Mouse (Mus musculus) liver, embryonic 16.5 days (tissue): ENCODE measurements around the gene Sez6. TPM values are rescaled to one million over a fixed set of nuclear protein-coding genes. Genes with fewer than 3 reads are reported as not detected.

Experiments used
- ATAC-seq: fragments of 200-750 bp; cut with Nextera tagmentation; 2 replicates; pipeline ENCODE4 v1.8.0; 2017; ENCODE audit warnings: low read depth, mild to moderate bottlenecking, moderate number of reproducible peaks, moderate library complexity
- H3K27ac ChIP-seq: fragments of 300-500 bp; sonication (generic); 2 replicates; pipeline ENCODE4 v1.5.1; 2014; ENCODE audit warnings: mild to moderate bottlenecking, low read length
- H3K27me3 ChIP-seq: fragments of 300-500 bp; sonication (generic); 2 replicates; pipeline ENCODE4 v1.6.1; 2014; ENCODE audit warnings: low read depth, low read length, mixed read lengths; ENCODE audit not compliant: control insufficient read depth, insufficient read depth
- H3K36me3 ChIP-seq: fragments of 300-500 bp; sonication (generic); 2 replicates; pipeline ENCODE4 v1.6.1; 2014; ENCODE audit warnings: mild to moderate bottlenecking; ENCODE audit not compliant: control insufficient read depth, insufficient read depth
- H3K4me1 ChIP-seq: fragments of 300-500 bp; sonication (generic); 2 replicates; pipeline ENCODE4 v1.6.1; 2014; ENCODE audit warnings: low read depth, low read length, mixed read lengths; ENCODE audit not compliant: control insufficient read depth
- H3K4me2 ChIP-seq: fragments of 300-500 bp; sonication (generic); 2 replicates; pipeline ENCODE4 v1.6.1; 2014; ENCODE audit warnings: low read depth, low read length, mixed read lengths
- H3K4me3 ChIP-seq: fragments of 300-500 bp; sonication (generic); 2 replicates; pipeline ENCODE4 v1.5.1; 2014; ENCODE audit warnings: low read depth, mild to moderate bottlenecking, low read length
- H3K9ac ChIP-seq: fragments of 300-500 bp; sonication (generic); 2 replicates; pipeline ENCODE4 v1.6.1; 2014; ENCODE audit warnings: low read depth, low read length
- H3K9me3 ChIP-seq: fragments of 300-500 bp; sonication (generic); replicated peaks from 2 replicates; pipeline ENCODE4 v1.6.1; 2016; ENCODE audit warnings: low read length; ENCODE audit not compliant: control insufficient read depth
- WGBS: fragments of 180-500 bp; shearing (Covaris S2); extraction: QIAGEN DNeasy Blood & Tissue Kit; methylation state at CpG from one replicate; pipeline ENCODE4 v1.1.7; 2014; ENCODE audit not compliant: insufficient replicate concordance; 5-methylcytosine and 5-hydroxymethylcytosine counted together
- polyA plus RNA-seq: library from polyadenylated mRNA; unstranded; fragments of >200 nt; fragmentation: Nextera tagmentation; extraction: Ambion mirVana; gene quantifications from 2 replicates; pipeline ENCODE4 v1.2.1, GENCODE M21; 2015

The Sez6 gene
- polyA plus RNA-seq, 1 experiment from 2014 or later = 0.17 TPM

DNA sequence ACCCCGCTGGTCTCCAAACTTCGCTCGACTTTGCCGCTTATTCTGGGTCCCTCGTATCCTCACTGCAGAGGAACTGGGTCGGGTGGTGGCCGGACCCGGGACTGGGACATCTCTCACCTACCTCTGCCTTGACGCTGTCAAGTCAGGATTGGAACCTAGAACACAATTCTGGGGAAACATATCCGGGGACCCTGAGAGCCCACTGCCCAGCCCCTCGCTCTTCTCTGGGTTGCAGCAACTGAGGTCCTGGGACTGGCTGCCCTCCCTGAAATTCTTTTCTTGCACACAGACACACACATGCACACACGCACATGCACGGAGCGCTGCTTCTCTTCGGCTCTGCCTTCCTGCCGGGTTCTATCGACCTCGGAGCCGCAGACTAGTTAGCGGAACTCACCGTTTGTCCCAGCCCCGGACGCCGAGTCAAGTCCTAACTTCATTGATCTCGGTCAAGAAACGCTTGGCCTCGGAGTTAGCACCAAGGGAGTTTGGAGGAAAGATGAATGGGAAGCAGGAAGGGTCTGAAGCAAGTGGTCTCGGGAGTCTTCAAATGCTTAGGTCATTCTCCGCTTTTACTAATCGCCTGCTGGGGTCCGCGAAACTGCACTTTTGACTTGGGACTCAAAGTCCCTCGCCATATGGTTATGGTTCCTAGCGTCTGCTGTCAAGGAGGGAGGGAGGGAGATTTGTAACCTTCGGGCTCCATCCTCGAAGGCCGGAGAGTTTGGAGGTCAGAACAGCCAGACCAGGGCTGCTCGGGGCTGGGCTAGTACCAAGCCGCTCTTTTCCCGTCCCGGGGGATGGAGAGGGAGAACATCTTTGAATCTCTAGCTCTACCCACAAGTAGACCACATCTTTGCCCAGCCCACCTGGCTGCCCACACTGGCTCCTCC, 1.2 kb downstream of the Sez6 start:
- ATAC-seq = no peak
- peak overlapping the region; percentile 45 for H3K4me3 ChIP-seq
- 3% methylated on average over 41 of the region's 41 CpGs for WGBS

GRCm38 (mm10) chr11:77932576-77932975, 2.0 kb downstream of the Sez6 start:
- WGBS = 21% methylated on average over 5 of the region's 5 CpGs
- no peaks in the 10 kb centered on the region for H3K36me3 ChIP-seq
- H3K4me2 ChIP-seq = no peak overlapping the region
- no peak overlapping the region for H3K4me3 ChIP-seq
- H3K4me1 ChIP-seq = no peaks in the 10 kb centered on the region; the same call in 1 of the 2 replicates
- H3K27ac ChIP-seq = no peak overlapping the region
- no peaks in the 10 kb centered on the region for H3K9me3 ChIP-seq
- H3K9ac ChIP-seq = no peak overlapping the region
- ATAC-seq = no peak
- peaks cover 76% of the 10 kb centered on the region for H3K27me3 ChIP-seq

More for the DNA sequence above, 1.2 kb downstream of the Sez6 start:
- no peaks in the 10 kb centered on the region; the same call in 1 of the 2 replicates for H3K4me1 ChIP-seq
- H3K36me3 ChIP-seq = no peaks in the 10 kb centered on the region
- H3K27ac ChIP-seq = no peak overlapping the region
- H3K9ac ChIP-seq = no peak overlapping the region
- no peaks in the 10 kb centered on the region for H3K9me3 ChIP-seq
- peak overlapping the region; percentile 71 for H3K4me2 ChIP-seq
- H3K27me3 ChIP-seq = peaks cover 74% of the 10 kb centered on the region

DNA sequence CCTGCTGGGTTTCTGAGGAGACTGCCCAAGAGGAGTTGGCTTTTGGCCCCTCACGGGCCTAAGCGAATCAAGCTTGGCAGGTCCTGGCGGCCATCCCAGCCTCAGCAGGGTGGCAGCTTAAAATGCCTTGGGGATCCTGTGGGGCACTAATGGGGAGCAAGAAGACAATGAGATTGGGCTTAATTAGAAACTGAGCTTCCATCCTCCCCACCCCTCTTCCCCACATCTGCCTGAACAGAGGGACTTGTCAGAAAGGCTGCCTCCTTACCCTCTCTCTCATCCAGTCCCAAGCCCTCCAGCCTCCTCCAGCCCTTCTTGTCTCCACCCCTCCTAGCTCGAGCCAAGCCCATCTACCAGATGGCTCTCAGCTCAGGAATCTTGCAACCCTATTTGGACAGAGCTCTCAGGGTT, 3.5 kb downstream of the Sez6 start:
- H3K27ac ChIP-seq = no peak overlapping the region
- H3K4me1 ChIP-seq = no peaks in the 10 kb centered on the region; the same call in 1 of the 2 replicates
- H3K4me3 ChIP-seq = no peak overlapping the region
- WGBS = 1% methylated on average over 4 of the region's 4 CpGs
- H3K36me3 ChIP-seq = no peaks in the 10 kb centered on the region
- H3K9ac ChIP-seq = no peak overlapping the region
- H3K27me3 ChIP-seq = peaks cover 77% of the 10 kb centered on the region
- H3K4me2 ChIP-seq = no peak overlapping the region
- no peaks in the 10 kb centered on the region for H3K9me3 ChIP-seq
- no peak for ATAC-seq

GRCm38 (mm10) chr11:77934568-77935311, 4.1 kb downstream of the Sez6 start:
- H3K27me3 ChIP-seq = peaks cover 71% of the 10 kb centered on the region
- H3K4me2 ChIP-seq = no peak overlapping the region
- ATAC-seq = no peak
- no peaks in the 10 kb centered on the region for H3K36me3 ChIP-seq
- no peaks in the 10 kb centered on the region; the same call in 1 of the 2 replicates for H3K4me1 ChIP-seq
- 42% methylated on average over 5 of the region's 5 CpGs for WGBS
- no peak overlapping the region for H3K4me3 ChIP-seq
- H3K9ac ChIP-seq = no peak overlapping the region
- no peaks in the 10 kb centered on the region for H3K9me3 ChIP-seq
- H3K27ac ChIP-seq = no peak overlapping the region

DNA sequence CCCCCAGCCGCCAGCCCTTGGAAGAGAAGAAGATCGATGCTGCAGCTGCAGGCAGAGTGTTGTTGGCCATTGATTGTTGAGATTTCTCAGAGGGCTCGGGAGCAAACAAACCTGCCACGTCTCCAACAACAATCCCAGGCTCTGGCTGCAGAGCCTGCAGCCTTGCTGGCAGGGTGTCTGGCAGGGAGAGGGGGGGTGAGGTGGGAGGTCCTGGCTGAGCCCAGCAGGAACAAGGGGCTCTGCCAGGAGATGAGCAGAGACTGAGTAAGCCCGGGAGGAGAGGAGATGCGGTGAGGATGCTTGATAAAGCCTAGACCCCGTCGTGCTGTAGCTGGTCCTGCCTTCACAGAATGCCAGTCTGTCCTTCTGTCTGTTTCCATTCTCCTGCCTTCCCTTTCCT, 6.2 kb downstream of the Sez6 start:
- no peak overlapping the region for H3K27ac ChIP-seq
- no peaks in the 10 kb centered on the region for H3K9me3 ChIP-seq
- H3K36me3 ChIP-seq = no peaks in the 10 kb centered on the region
- no peak overlapping the region for H3K4me3 ChIP-seq
- no peak overlapping the region for H3K9ac ChIP-seq
- WGBS = 10% methylated on average over 8 of the region's 8 CpGs
- peaks cover 50% of the 10 kb centered on the region for H3K27me3 ChIP-seq
- H3K4me2 ChIP-seq = no peak overlapping the region
- ATAC-seq = no peak
- H3K4me1 ChIP-seq = no peaks in the 10 kb centered on the region

GRCm38 (mm10) chr11:77937649-77938410, 7.2 kb downstream of the Sez6 start:
- H3K9me3 ChIP-seq = no peaks in the 10 kb centered on the region
- H3K4me1 ChIP-seq = no peaks in the 10 kb centered on the region
- WGBS = 11% methylated on average over 4 of the region's 4 CpGs
- ATAC-seq = no peak
- H3K27ac ChIP-seq = no peak overlapping the region
- no peak overlapping the region for H3K9ac ChIP-seq
- no peaks in the 10 kb centered on the region for H3K36me3 ChIP-seq
- H3K4me2 ChIP-seq = no peak overlapping the region
- no peak overlapping the region for H3K4me3 ChIP-seq
- peaks cover 41% of the 10 kb centered on the region for H3K27me3 ChIP-seq

GRCm38 (mm10) chr11:77942230-77942629, 11.6 kb downstream of the Sez6 start:
- Histone ChIP-seq H3K4me2 (no peak overlapping the region), H3K27me3 (peaks cover 4% of the 10 kb centered on the region), H3K9ac (no peak overlapping the region), H3K36me3 (no peaks in the 10 kb centered on the region), H3K9me3 (no peaks in the 10 kb centered on the region), H3K4me1 (no peaks in the 10 kb centered on the region), H3K27ac (no peak overlapping the region), H3K4me3 (no peak overlapping the region)
- WGBS = 29% methylated on average over 5 of the region's 5 CpGs
- no peak for ATAC-seq

DNA sequence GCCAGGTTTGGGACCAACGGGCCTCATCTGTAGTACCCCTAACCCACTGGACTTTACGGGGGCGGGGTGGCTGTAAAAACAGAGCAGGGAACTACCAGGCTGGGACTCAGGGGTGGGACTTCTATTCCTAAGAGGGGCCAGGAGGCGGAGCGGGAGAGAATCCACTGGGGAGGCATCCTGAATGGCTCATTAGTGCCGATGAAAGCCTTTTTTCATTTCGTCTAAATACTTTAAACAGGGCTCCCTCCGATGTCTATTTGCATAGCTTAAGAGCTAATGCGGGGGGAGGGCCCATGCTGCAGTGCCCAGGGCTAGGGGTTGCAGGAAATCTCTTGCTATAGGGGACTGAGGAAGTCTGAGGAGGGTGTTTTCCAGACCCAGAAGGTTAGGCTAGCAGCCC, 17.3 kb downstream of the Sez6 start:
- Histone ChIP-seq H3K27ac (no peak overlapping the region), H3K4me2 (no peak overlapping the region), H3K4me1 (no peaks in the 10 kb centered on the region), H3K9ac (no peak overlapping the region), H3K9me3 (no peaks in the 10 kb centered on the region), H3K36me3 (no peaks in the 10 kb centered on the region), H3K4me3 (no peak overlapping the region), H3K27me3 (peaks cover 10% of the 10 kb centered on the region; the same call in 1 of the 2 replicates)
- ATAC-seq = no peak
- 16% methylated on average over 9 of the region's 9 CpGs for WGBS
